Mouse (Mus musculus) C2C12 (cell line): ENCODE measurements at regions not wholly inside any gene's neighbourhood (a gene's known extent, or its start where the extent isn't known, plus 50 kb on each side); places are given as distances from the start of the nearest gene placed in this dataset.

Source experiments
- CEBPB ChIP-seq: IDR thresholded peaks from one replicate; pipeline ENCODE4 v1.6.1; 2011; ENCODE audit warnings: low read depth, mild to moderate bottlenecking, control low read depth, moderate library complexity
- CTCF ChIP-seq: IDR thresholded peaks from one replicate; pipeline ENCODE4 v1.5.1; 2011; ENCODE audit not compliant: control insufficient read depth, insufficient read depth, insufficient read length
- USF1 ChIP-seq: IDR thresholded peaks from one replicate; pipeline ENCODE4 v1.6.1; 2011; ENCODE audit warnings: low read depth, mild to moderate bottlenecking, control low read depth, moderate library complexity

DNA sequence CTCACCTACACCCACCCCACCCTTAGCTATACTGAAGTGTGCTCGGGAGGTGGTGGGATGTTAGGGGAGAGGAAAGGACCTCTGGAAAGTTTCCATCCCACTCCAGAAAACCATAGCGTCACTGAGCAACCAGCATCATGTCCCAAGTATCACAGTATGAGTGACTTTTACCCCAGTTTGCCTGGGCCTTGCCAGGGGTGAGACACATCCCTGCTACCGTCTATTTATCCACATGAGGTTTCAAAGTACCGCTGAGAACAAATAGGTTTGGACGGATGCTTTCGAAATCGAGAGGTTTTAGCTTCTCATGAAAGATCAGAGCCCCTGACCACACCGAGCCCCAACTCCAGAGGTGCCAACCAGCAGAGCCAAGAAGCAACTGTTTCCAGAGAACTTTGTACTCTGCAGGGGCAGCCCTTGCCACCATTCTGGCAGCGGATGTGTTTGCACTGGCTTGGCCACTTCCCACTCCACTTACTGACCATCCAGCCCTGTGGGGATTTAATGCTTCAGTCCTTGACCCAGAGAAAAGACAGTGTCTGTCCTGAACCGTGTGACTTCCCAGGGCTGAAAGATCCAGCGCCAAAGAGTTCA lies 107.3 kb upstream of the Nectin1 start:
- TF ChIP-seq CTCF: no peak
- no peak for TF ChIP-seq CEBPB
- TF ChIP-seq USF1: no peak
